Mouse (Mus musculus): ENCODE data around the gene Zfp408.
A peak's percentile ranks its signal among the peaks of the same experiment; 100 is the strongest.

Zfp408 gene

DNA sequence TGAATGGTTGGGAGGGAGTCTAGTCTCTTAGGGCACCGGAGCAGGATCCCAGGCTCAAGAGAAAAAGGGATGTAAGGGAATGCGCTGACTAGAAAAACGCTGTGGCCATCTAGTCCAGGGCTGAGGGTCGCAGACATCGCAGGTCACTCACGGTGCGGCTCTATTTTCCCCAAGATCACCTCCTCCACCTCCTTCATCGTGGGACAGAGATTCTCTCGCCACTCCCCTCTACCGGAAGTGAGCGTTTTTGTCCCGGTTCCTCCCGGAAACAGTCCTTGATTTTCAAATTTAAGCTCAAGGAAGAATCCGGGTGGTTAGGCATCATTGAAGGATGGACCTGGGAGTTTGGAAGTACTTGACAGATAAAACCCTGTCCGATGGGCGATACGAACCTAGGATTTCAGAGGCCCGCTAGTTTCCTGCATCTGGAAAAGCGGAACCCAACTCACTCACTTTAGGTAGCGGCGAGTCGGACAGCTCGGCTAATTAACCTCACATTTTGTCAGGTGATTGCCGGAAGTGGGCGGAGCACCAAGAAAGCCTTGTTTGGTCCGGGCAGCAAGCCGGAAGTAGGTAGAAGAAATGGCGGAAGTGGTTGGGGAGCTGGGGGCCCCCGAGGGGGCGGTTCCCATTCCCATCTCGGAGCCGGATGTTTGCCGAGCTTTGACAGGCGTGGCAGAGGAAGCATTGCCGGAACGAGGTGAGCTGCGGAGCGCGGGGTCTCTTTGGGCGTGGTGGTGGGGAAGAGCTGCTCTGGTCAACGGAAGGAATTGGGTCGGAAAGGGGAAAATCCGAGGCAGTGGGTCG lies at the start of gene Zfp408, which contains the start of gene Arhgap1:
TSS of gene Zfp408 (minus strand) at position 239 of the 807 bp plus-strand sequence.
TSS of gene Arhgap1 (plus strand) at position 308 of the 807 bp plus-strand sequence.
- DNase-seq = peak; percentile 97

DNA sequence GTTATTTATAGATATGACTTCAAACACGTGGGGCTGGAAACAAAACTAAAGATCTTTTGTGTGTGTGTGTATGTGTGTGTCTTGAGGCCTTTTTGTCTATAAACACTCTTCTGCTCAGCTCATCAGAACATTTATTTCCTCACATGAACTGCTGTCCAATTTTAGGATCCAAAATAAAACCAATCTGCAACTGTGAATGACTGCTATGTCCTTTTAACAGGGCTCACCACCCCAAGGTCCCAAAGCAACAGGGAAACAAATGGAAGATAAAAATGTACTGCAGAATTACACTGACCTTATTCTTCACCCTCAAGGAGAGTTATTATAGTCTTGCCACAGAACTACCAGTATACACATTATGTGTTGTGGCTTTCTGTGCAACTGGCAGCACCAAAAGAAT lies 49.6 kb upstream of the Zfp408 start:
- DNase-seq = no peak

DNA sequence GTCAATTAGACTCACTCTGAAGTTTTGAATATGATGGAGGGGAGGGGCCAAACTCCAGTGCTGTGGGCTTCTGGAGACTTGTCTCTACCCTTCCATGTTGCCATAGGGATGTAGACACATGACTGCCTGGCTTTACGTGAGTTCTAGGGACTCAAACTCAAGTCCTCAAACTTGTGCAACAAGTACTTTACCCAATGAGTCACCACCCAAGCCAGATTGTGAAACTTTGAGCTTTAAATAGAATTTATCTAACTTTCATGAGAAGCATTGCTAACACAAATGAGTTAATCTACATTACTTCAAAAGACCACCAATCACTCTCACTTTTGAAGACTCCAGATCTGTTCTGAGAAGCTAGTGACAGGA lies 46.6 kb upstream of the Zfp408 start:
- DNase-seq = no peak

DNA sequence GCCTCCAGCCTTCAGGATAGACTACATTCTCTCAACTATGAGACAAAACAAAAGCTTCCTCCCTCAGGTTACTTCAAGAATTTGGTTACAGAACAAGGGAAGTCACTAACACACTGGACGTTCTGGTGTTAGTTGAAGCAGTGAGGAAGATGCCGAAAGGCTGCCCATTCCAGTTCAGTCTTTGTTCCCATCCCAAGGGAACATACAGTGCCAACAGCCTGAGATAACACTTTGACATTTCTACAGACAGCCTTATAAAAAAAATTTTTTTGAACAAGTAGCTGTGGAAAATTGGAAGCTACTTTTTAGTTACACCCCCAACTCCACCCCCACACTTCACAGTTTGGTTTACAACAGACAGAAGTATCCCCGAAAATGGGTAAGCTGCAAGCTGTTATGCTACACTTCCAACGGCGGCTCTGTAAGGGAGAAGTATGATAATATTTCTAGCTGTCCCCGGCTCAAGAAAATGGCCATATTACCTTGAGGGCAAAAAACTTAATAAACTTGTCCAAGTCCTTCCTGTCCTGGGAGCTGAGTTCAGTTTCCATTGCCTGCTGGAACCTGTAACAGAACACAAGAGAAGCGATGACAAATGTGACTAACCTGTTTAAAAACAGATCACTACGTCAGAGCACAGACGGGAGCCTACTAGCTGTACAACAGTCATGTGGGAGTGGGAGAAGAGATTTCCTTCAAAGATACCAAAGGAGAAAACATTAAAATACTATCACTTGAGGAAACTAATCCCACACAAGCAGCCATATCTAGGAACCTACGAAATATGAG lies 46.0 kb upstream of the Zfp408 start:
- no peak for DNase-seq

- DNase-seq = no peak
These were observed 39.9 kb upstream of the Zfp408 start for GRCm38 (mm10) chr2:91689452-91689851.

GRCm38 (mm10) chr2:91683919-91684318 lies 34.3 kb upstream of the Zfp408 start:
- DNase-seq = no peak

GRCm38 (mm10) chr2:91682850-91683249 lies 33.3 kb upstream of the Zfp408 start:
- peak; percentile 44 for DNase-seq

DNA sequence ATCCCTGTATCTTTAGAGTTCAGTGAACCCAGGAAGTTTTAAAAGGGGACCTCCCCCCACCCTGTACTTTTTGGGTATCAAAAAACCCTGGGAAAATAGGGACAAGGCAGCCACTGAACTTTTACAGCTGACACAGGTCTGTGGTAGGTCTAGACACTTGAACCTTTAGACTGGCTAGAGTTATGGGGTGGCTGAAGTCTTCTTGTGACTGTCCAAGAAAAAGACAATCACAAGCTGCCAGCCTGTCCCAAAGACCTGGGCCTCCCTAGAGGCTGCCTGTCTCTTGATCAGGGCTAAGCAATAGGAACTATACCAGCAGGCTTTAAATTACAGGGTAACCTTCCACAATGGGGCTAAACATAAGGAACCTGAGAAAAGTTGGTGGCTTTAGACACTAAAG lies 27.4 kb upstream of the Zfp408 start:
- DNase-seq = no peak

GRCm38 (mm10) chr2:91676420-91676819 lies 26.8 kb upstream of the Zfp408 start:
- DNase-seq = no peak

- no peak for DNase-seq
These were observed 25.3 kb upstream of the Zfp408 start for GRCm38 (mm10) chr2:91674895-91675294.

GRCm38 (mm10) chr2:91673587-91673986 lies 24.0 kb upstream of the Zfp408 start:
- no peak for DNase-seq

DNA sequence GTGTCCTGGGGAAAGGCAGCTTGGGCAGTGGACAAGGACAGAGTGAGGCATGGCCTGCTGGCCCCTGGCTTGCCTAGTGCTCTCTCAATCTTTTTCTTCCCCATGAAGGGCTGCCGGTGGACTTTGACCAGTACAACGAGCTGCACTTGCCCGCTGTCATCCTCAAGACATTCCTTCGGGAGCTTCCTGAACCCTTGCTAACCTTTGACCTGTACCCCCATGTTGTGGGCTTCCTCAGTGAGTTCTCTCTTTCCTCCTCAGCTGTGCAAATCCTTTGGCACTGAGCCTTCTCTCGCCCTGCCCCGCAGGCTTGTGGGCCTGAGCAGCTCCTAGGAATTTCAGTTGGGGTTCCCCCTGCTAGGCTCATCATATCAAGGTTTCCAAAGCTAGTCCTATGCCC lies 20.4 kb upstream of the Zfp408 start:
- DNase-seq = no peak

- DNase-seq = no peak
These were observed 19.7 kb upstream of the Zfp408 start for GRCm38 (mm10) chr2:91669326-91669725.

GRCm38 (mm10) chr2:91667747-91668146 lies 18.2 kb upstream of the Zfp408 start:
- DNase-seq = no peak

- no peak for DNase-seq
These were observed 16.9 kb upstream of the Zfp408 start for GRCm38 (mm10) chr2:91666386-91666910.

- no peak for DNase-seq
These were observed 15.2 kb upstream of the Zfp408 start for GRCm38 (mm10) chr2:91664780-91665179.

- no peak for DNase-seq
These were observed 11.4 kb upstream of the Zfp408 start for GRCm38 (mm10) chr2:91660981-91661380.

DNA sequence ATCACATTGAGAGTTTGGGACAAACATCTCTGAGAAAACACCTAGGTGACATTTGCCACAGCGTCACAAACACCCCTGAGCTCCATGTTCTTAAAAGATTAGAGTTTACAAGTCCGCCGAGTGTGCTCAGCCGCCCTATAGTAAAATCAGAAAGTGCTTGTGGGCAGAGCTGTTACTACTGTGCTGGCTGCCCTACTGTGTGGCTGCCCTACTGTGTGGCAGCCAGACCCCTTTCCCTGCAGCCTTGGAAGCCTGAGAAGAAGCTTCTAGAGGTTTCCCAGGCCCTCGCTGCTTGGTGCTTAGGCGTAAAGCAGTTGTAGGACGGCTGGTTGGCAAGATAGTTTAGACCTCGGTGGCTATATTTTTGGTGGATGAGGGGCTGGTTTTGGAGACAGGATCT lies 10.1 kb upstream of the Zfp408 start:
- no peak for DNase-seq

- DNase-seq = no peak
These were observed 7.2 kb upstream of the Zfp408 start for GRCm38 (mm10) chr2:91656774-91657173.

- no peak for DNase-seq
These were observed 6.2 kb upstream of the Zfp408 start for GRCm38 (mm10) chr2:91655827-91656226.

- DNase-seq = no peak
These were observed 5.8 kb upstream of the Zfp408 start for GRCm38 (mm10) chr2:91655388-91655787.

DNA sequence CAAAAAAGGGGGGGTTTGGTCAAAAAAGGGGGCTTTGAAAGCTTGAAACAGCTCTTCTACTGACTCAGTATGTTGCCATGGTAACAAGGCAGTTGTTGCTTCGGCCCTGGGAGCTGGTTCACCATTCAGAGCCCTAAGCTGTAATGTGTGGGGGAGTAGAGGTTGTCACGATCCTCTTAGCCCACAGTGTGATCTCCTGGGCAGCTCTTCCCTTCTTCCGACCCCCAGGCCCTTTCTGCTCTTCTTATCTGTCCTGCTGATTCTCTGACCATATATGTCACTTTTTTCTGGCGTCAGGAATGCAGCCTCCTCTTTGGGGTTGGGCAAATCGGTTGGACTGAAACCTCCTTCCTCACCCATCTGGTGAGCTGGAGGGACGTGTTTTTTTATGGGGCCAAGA lies 3.3 kb upstream of the Zfp408 start:
- DNase-seq = no peak

- no peak for DNase-seq
These were observed 2.1 kb upstream of the Zfp408 start for GRCm38 (mm10) chr2:91651458-91652258.

Measured in thymus, postnatal 14 days (tissue).